Mouse (Mus musculus): ENCODE results near the gene Serping1.

Gene Serping1

DNA sequence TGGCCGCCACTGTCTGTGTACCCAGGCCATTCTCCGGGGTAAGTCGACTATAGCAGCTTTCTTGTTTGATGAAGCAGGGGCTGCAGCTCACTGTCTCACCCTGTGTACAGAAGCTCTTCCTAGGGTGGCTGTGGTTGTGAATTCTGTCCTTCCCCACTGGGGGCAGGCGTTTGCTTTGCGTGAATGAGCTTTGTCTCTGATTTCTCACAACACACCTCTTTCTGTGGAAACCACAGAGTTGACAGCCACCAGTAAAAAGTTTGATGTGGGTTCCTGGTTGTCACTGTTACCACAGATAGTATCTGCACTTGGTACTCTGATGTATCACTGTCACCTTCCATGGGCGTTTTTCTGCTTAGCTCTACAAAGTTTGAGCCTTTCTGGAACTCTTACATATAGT, 4.0 kb upstream of the Serping1 start:
- no peak for DNase-seq (ENCODE audit: low spot score)

DNA sequence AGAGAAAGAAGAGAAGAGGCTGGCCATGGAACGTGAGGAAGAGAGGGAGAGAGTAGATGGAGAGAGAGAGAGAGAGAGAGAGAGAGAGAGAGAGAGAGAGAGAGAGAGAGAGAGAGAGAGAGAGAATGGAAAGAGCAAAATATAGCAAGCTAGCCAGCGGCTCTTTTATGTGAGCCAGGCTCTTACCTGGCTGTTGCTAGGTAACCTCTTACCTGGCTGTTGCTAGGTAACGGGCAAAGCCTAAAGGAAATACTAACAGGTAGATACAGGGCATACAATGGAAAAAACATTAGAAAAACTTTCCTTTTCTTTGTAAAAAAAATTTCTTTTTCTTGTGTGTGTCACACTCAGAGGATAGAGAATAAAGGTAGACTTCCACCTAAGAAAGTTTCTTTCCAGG, 2.5 kb upstream of the Serping1 start:
- no peak for DNase-seq (ENCODE audit: low spot score)

DNA sequence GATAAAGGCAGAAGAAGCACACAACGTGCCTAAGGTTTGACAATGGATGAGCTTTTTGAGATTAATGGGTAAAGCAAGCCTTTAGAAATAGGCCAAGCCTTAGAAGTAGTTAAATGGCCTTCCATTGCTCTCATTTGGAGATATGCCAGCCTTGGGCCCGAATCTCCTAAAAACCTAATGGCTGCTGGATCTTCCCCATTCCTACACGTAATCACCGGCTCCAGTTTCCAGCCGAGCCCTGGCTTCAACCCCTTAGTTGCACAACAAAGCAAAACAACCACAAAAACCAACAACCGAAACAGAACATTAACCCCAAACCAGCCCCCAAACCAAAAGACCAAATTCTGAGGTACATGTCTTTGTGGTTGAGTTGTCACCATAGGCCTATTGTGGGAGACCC, 421 bp upstream of the Serping1 start:
- DNase-seq (ENCODE audit: low spot score), result no peak

DNA sequence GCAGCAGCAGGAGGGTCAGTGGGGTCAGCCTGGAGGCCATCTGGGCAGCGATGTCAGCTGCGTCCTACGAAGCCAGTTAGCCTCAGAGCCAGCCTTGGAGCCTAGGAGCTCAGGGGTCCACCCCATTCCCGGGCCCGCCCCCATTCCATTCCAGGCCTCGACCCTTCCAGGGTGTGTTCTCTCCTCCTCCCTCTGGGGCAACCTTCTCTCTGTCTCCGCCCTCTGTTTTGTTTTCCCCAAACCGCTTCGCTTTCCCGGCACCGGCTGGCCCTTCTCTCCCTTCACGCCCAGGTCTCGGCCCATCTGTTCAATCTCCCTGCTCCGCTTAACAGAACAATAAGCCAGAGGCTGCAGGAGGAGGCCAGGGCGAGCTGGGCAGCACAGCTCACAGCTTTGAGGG, 493 bp downstream of the Serping1 start:
- DNase-seq (ENCODE audit: low spot score), result peak; percentile 33

DNA sequence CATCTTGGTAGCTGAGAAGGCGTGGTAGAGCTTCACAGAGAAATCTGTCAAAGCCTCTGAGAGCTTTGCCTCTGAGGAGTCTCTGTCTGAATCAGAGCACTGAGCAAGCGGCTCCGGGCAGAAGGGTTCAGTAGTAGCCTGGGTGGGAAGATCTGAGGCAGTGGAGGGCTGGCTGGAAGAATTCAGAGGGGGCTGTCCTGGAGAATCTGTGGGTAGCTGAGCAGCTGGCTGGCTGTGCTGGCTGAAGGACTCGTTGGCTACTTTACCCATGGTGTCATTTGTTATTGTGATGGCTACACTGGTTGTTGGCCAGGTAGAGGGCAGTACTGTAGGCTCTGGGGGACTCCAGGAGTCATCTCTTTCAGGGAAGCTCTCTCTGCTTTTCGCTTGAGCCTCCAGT, 2.0 kb downstream of the Serping1 start:
- no peak for DNase-seq (ENCODE audit: low spot score)

GRCm38 (mm10) chr2:84772454-84772853, 2.8 kb downstream of the Serping1 start:
- no peak for DNase-seq (ENCODE audit: low spot score)

GRCm38 (mm10) chr2:84770501-84770900, 4.7 kb downstream of the Serping1 start:
- no peak for DNase-seq (ENCODE audit: low spot score)

- DNase-seq (ENCODE audit: low spot score), result no peak
These were observed 12.4 kb downstream of the Serping1 start for GRCm38 (mm10) chr2:84762818-84763217.

DNA sequence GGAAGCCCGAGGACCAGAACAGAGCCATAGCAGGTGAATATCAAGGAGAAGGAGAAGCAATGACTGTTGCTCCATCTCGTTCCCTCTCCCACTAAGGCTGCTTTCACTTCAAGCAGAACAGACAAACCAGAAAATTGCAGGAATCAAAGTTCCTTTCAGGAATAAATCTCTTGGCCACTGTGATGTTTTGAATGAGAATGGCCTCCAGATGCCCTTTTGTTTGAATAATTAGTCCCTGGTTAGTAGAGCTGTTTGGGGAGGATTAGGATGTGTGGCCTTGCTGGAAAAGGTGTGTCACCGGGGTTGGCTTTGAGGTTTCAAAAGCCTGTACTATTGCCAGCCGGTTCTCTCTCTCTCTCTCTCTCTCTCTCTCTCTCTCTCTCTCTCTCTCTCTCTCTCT, 12.9 kb downstream of the Serping1 start:
- DNase-seq (ENCODE audit: low spot score), result no peak

DNA sequence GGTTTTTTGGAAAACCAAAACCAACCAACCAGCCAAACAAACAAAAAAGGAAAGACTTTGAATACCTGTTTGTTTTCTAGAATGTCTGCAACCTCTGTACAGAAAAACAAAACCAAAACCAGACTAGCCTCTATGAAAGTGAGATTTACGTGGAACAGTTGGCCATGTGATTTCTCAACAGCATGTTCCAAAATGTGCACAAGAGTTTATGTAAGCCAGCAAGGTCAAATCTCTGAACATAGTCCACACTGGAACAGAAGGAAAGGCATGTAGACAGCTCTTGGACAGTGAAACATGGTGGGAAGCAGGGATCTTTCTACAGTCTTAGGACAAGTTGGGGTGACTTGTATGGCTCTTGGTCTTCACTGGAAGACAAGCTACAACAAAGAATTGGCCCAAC, 13.4 kb downstream of the Serping1 start:
- no peak for DNase-seq (ENCODE audit: low spot score)

GRCm38 (mm10) chr2:84761309-84761708, 13.9 kb downstream of the Serping1 start:
- no peak for DNase-seq (ENCODE audit: low spot score)

- no peak for DNase-seq (ENCODE audit: low spot score)
These were observed 14.5 kb downstream of the Serping1 start for GRCm38 (mm10) chr2:84760777-84761176.

GRCm38 (mm10) chr2:84758542-84759127, 16.6 kb downstream of the Serping1 start:
- no peak for DNase-seq (ENCODE audit: low spot score)

- no peak for DNase-seq (ENCODE audit: low spot score)
These were observed 18.1 kb downstream of the Serping1 start for GRCm38 (mm10) chr2:84757026-84757682.

GRCm38 (mm10) chr2:84756245-84756644, 19.0 kb downstream of the Serping1 start:
- DNase-seq (ENCODE audit: low spot score), result no peak

DNA sequence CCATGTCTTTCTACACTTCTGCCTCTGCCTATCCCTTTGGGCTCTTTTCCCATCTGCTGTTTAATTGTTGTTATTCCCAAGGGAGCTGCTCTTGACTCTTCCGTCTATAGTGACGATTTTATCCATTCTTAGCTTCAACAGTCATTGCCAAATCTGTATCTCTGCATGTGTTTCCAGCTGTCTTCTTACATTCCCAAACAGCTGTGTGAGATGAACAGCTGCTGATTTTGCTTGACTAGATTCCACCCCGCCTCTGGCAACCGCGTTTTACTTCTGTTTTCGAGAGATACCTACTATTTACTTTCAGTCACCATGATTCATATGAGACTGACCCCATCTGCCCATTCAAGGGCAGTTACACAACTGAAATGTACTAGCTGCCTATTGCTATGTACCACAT, 25.1 kb downstream of the Serping1 start:
- no peak for DNase-seq (ENCODE audit: low spot score)

- no peak for DNase-seq (ENCODE audit: low spot score)
These were observed 31.1 kb downstream of the Serping1 start for GRCm38 (mm10) chr2:84744126-84744525.

GRCm38 (mm10) chr2:84743561-84743960, 31.7 kb downstream of the Serping1 start, which contains the start of gene Gm19426:
Gene Gm19426 (minus strand): TSS chr2:84743655.
- DNase-seq (ENCODE audit: low spot score), result peak; percentile 28

DNA sequence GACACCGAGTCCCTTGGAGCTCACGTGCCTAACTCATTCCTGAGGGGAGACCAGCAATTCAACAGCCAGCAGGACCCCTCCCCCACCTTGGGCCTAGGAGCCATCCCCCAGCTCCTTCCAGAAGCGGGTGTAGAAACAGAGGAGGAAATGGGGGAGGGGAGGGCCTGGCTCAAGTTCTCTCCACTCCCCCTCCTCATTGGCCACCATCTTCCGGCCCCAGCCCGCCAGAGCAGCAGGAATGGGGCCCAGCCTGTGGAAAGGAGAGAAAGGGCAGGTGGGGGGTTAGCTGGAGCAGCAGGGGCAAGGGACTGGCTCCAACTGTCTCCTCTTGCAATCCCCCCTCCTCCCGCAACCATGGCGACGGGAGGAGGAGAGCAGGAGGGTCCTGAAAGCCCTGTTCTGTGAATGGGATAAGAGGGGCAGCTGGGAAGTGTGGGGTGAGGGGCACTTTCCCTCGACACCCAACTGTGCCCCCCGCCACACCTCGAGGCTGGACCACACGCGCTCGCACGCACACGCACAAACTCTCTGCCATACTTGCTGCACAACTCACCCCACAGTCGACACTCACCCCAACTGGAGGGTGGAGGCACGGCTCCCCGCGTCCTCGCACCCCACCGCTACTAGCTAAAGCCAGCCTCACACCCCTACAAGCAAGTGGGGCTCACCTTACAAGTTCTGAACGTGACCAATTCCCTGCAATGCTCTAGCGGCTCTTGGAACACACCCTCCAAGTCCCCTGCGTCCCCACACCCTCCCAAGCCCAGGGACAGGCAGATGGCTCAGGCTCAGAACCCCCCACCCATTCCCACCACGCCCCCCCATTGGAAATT, 32.6 kb downstream of the Serping1 start:
- no peak for DNase-seq (ENCODE audit: low spot score)

DNA sequence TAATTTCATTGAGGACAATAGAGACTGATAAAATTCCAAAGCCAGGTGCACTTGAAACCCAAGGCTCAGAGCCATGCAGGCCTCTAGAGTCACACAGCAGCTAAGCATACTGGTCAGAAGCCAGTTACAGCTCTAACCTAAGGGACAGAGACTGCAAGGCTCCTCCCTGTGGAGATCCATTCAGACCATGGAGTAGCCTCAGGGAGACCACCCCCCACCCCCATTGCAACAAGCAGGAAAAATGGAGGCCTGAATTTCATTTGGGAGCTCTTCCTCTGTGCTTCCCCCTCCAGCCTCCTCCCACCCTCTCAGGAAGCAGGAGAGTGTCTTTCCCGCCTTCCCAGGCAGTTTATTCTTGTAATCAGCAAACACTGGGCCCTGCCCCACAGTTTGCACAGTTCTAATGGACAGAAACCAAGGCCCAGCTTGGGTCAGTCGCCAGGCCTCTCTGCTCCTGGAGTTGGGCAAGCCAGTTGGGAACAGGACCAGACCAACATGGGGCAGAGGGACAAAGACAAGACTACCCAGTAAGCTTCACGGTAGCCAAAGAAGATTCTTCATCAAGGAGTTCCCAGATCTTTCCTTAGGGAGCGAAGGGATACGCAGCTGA, 33.3 kb downstream of the Serping1 start:
- DNase-seq (ENCODE audit: low spot score), result no peak

GRCm38 (mm10) chr2:84740608-84741333, 34.5 kb downstream of the Serping1 start:
- no peak for DNase-seq (ENCODE audit: low spot score)
